Mouse (Mus musculus) neural tube, embryonic 15.5 days (tissue): ENCODE measurements around the gene Adcy5. TPM values are rescaled to one million over a fixed set of nuclear protein-coding genes. Genes with fewer than 3 reads are reported as not detected.

ENCODE experiments used
- ATAC-seq: fragments of 200-750 bp; cut with Nextera tagmentation; 2 replicates; pipeline ENCODE4 v1.8.0; 2017; ENCODE audit warnings: mild to moderate bottlenecking, moderate TSS enrichment, moderate library complexity; ENCODE audit not compliant: low FRiP score
- H3K27ac ChIP-seq: fragments of 300-500 bp; sonication (generic); replicated peaks from 2 replicates; pipeline ENCODE4 v1.5.1; 2015; ENCODE audit warnings: mild to moderate bottlenecking, inconsistent platforms
- H3K27me3 ChIP-seq: fragments of 300-500 bp; sonication (generic); replicated peaks from 2 replicates; pipeline ENCODE4 v1.6.1; 2015; ENCODE audit warnings: inconsistent platforms
- H3K36me3 ChIP-seq: fragments of 300-500 bp; sonication (generic); 2 replicates; pipeline ENCODE4 v1.6.1; 2015; ENCODE audit warnings: inconsistent platforms
- H3K4me1 ChIP-seq: fragments of 300-500 bp; sonication (generic); 2 replicates; pipeline ENCODE4 v1.6.1; 2015; ENCODE audit warnings: inconsistent platforms
- H3K4me2 ChIP-seq: fragments of 300-500 bp; sonication (generic); 2 replicates; pipeline ENCODE4 v1.6.1; 2015; ENCODE audit warnings: inconsistent platforms, mild to moderate bottlenecking, moderate library complexity
- H3K4me3 ChIP-seq: fragments of 300-500 bp; sonication (generic); replicated peaks from 2 replicates; pipeline ENCODE4 v1.5.1; 2015; ENCODE audit warnings: mild to moderate bottlenecking, inconsistent platforms
- H3K9ac ChIP-seq: fragments of 300-500 bp; sonication (generic); replicated peaks from 2 replicates; pipeline ENCODE4 v1.6.1; 2015; ENCODE audit warnings: mild to moderate bottlenecking, inconsistent platforms
- H3K9me3 ChIP-seq: fragments of 300-500 bp; sonication (generic); replicated peaks from 2 replicates; pipeline ENCODE4 v1.6.1; 2016; ENCODE audit warnings: inconsistent platforms
- WGBS: fragments of 180-500 bp; shearing (Covaris S2); methylation state at CpG from one replicate; pipeline ENCODE4 v1.1.7; 2015; ENCODE audit warnings: mixed read lengths; 5-methylcytosine and 5-hydroxymethylcytosine counted together
- polyA plus RNA-seq: library from polyadenylated mRNA; unstranded; fragments of >200 nt; fragmentation: Nextera tagmentation; extraction: Ambion mirVana; gene quantifications from 2 replicates; pipeline ENCODE4 v1.2.1, GENCODE M21; 2015

Gene Adcy5
- 5.1 and 6.1 TPM in 2 replicates for polyA plus RNA-seq

DNA sequence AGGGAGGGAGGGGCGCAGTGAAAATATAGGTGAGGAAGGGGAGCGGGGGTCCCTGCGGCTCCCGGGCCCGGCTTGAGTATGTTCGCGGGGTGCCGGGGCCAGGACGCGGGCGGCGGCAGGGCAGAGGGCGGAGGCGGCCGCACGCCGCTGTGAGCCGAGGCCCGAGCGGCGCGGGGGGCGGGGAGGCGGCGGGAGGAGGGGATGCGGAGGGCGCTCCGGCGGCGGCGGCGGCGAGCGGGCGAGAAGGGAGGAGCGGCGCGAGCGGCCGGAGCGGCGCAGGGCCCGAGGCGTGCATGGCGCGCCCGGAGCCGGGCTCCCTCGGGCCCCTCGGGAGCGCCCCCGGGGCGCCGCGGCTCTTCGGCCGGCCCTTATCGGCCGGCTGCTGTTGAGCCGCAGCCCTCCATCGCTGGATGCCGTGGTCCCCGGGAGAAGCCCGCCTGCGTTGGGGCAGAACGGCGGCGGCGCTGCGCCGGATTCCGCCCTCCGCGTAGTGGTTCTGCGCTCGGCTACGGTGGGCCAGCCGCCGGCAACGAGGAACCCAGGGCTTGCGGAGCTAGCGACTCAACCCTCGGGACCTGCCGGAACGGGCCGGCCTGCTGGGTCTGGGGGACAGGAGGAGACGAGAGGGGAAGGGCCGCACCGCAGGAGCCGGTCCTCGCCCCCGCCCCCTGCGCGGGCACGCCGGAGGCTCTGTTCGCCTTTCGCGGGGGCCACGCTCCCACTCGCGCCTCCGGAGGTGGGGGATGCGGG is at the start of gene Adcy5:
Gene Adcy5, plus strand, starts transcription at position 237 of the 750 bp plus-strand sequence.
- 1% methylated on average over 62 of the region's 104 CpGs for WGBS
- Histone ChIP-seq H3K9ac (peak within 1 kb of the TSS; percentile 91), H3K27me3 (peaks cover 10% of the 10 kb centered on the region; the same call in 1 of the 2 replicates), H3K4me2 (peak within 1 kb of the TSS; percentile 83), H3K36me3 (no peaks in the 10 kb centered on the region), H3K9me3 (no peaks in the 10 kb centered on the region), H3K4me1 (peaks cover 61% of the 10 kb centered on the region), H3K4me3 (peak within 1 kb of the TSS; percentile 74), H3K27ac (peak within 1 kb of the TSS; percentile 88)
- peak; percentile 76 for ATAC-seq

DNA sequence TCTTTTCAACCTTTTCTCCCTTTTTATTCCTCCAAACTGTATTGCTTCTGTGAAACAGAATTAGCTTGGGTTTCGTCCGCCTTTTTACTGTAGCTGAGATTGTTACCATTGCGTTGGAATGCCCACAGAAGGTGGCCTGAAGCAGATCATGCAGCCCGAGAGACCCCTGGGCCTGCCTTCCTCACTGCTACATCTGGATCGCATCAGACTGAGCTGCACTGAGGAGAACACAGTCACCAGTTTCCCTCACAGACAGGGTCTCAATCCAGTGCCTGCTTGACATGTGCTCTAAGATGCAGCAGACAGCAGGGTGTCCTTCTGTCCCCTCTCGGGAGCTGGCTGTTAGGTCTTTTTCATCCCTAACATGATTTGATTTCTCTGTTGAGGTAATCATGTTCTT is 46.7 kb upstream of the Adcy5 start:
- Histone ChIP-seq H3K27me3 (no peaks in the 10 kb centered on the region), H3K36me3 (peaks cover 9% of the 10 kb centered on the region), H3K4me2 (no peak overlapping the region), H3K27ac (no peak overlapping the region), H3K4me3 (no peak overlapping the region), H3K9ac (no peak overlapping the region), H3K9me3 (no peaks in the 10 kb centered on the region), H3K4me1 (peaks cover 8% of the 10 kb centered on the region)
- 86% methylated on average over 6 of the region's 6 CpGs for WGBS
- ATAC-seq: no peak

DNA sequence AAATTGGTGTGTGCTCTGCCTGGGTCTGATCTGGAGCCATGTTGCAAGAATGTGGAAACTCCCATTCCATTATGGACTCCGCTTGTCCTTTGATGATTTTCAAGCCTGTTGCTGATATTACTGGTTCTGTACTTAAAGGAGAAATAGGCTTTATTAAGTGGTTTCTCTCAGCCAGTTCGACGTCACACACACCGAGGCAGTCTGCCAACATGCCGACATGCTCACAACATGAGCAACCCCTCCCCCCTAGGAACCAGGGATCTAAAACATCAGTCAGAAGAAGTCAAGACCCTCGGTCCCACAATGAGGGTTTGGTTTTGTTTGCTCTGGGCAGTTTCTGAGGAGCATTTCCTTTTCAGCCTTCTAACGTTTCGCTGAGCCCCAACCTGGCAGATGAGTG is 45.5 kb upstream of the Adcy5 start:
- Histone ChIP-seq H3K4me1 (peaks cover 8% of the 10 kb centered on the region), H3K27ac (no peak overlapping the region), H3K4me3 (no peak overlapping the region), H3K9me3 (no peaks in the 10 kb centered on the region), H3K4me2 (no peak overlapping the region), H3K9ac (no peak overlapping the region), H3K27me3 (no peaks in the 10 kb centered on the region), H3K36me3 (peaks cover 9% of the 10 kb centered on the region)
- 49% methylated on average over 8 of the region's 8 CpGs for WGBS
- ATAC-seq: no peak

DNA sequence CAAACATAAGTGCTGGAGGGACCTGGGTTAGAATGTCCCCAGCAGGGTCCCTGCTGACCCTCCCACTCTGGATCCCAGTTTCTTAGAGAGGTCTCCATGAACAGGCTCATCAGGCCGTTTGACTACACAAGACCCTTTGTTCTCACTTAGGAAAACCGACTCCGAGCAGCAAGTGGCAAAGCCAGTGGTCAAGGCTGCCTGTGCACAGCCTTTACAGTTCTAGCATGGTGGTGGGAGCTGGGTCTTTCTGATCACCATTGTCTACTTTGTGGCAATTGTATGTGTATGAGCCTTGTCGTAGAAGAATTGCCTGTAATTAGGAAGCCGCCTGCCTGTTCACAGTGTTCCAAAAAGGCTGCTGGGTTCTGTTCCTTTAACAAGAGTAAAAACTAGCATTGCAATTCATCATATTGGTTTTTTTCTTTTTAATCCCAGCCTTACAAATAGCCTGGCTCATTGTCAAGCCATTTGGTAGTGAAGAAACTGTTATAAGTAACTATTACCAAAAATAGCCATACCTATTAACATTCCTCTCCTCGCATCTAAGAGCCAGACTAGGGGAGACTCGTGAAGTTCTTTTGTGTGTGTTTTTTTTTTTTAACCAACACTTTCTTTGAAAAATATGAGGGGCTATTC is 44.9 kb upstream of the Adcy5 start:
- no peak overlapping the region for H3K4me3 ChIP-seq
- no peak overlapping the region for H3K27ac ChIP-seq
- ATAC-seq: no peak
- WGBS: 32% methylated on average over 7 of the region's 7 CpGs
- H3K27me3 ChIP-seq: no peaks in the 10 kb centered on the region
- no peak overlapping the region for H3K9ac ChIP-seq
- H3K4me1 ChIP-seq: peaks cover 8% of the 10 kb centered on the region
- H3K36me3 ChIP-seq: peaks cover 9% of the 10 kb centered on the region
- no peak overlapping the region for H3K4me2 ChIP-seq
- H3K9me3 ChIP-seq: no peaks in the 10 kb centered on the region

DNA sequence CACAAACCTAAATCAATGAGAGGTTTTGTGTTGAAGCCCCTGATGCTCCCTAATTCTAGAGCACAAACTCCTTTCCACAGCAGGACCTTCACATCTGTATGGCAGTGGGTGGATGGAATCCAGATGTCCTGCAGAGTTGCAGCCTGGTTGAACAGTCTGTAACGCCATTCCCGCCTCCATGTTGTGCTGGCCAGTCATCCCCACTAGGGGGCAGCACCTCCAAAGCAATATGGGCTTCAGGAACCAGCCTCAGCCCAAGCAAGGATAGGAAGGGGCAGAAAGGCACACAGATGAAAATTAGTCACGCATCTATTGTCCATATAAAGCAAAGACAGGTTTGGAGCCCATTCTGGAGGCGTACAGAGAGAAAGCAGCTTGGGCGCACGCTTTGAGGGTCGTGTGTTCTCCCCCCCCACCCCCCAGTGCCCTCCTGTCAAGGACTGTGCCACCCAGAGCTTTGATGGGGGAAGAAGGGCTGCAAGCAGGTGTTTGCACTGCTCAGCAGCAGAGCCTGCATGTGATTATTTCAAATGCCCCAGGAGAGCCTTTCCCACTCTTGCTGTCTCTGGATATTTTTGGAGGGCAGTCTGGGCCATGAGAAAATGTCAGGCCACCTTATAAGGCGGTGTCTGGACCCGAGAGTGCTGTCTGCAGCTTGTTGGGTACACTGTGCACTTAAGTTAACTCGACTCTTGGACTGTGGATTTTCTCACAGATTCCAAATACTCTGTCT is 44.1 kb upstream of the Adcy5 start:
- 22% methylated on average over 10 of the region's 10 CpGs for WGBS
- H3K4me2 ChIP-seq: peak overlapping the region; percentile 55
- peak overlapping the region; percentile 41; the same call in 1 of the 2 replicates for H3K9ac ChIP-seq
- H3K9me3 ChIP-seq: no peaks in the 10 kb centered on the region
- no peaks in the 10 kb centered on the region for H3K27me3 ChIP-seq
- H3K27ac ChIP-seq: 0 out of 2 replicates have a peak overlapping the region, but pooled peaks have one; percentile 41
- H3K36me3 ChIP-seq: peaks cover 9% of the 10 kb centered on the region
- peak; percentile 91 for ATAC-seq
- H3K4me1 ChIP-seq: peaks cover 8% of the 10 kb centered on the region
- H3K4me3 ChIP-seq: 0 out of 2 replicates have a peak overlapping the region, but pooled peaks have one; percentile 14

DNA sequence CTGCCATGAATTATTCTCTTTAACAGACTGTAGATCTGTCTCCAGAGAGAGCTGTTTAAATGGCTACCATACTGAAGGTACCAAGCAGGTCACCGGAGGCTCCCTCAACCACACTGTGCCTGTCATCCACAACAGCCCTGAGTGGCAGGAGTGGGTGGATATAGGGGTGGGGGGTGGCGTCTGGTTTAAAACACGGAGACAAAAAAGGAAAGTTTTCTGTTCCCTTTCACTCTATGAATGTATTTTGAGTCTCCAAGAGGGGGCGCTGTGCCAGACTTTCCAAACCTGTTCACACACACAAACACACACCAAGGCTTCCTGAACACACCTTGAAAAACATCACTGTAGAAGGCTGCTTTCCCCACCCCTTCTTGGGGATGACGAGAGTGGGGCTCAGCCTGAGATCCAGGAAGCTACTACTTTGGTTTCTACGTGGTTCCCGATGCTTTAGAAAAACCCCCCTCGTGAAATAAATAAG is 43.5 kb upstream of the Adcy5 start:
- H3K27ac ChIP-seq: 0 out of 2 replicates have a peak overlapping the region, but pooled peaks have one; percentile 41
- H3K4me3 ChIP-seq: no peak overlapping the region
- H3K9ac ChIP-seq: no peak overlapping the region
- H3K4me2 ChIP-seq: no peak overlapping the region
- peaks cover 8% of the 10 kb centered on the region for H3K4me1 ChIP-seq
- no peaks in the 10 kb centered on the region for H3K27me3 ChIP-seq
- peak; percentile 39; the same call in 1 of the 2 replicates for ATAC-seq
- 68% methylated on average over 8 of the region's 8 CpGs for WGBS
- H3K36me3 ChIP-seq: peaks cover 9% of the 10 kb centered on the region
- H3K9me3 ChIP-seq: no peaks in the 10 kb centered on the region

DNA sequence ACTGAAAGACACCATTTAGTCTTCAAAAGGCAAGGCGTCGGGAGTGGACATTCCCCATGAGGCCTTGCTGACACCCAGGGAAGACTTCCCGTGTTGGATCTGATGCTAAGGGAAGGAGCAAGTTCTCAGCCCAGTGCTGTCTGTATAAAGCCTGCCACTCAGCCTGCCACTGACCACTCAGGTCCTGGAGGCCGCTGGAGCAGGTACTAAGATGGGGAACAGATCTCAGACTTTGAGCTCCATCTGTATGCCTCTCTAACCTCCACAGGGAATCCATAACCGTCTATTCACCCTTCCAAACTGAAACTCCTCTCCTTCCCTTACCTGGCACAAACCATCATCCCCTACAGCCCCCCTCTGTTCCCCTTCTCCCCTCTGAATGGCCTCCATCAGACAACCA is 41.2 kb upstream of the Adcy5 start:
- Histone ChIP-seq H3K4me2 (no peak overlapping the region), H3K9ac (no peak overlapping the region), H3K27me3 (no peaks in the 10 kb centered on the region), H3K36me3 (no peaks in the 10 kb centered on the region), H3K4me1 (peaks cover 8% of the 10 kb centered on the region), H3K9me3 (no peaks in the 10 kb centered on the region), H3K4me3 (no peak overlapping the region), H3K27ac (no peak overlapping the region)
- ATAC-seq: no peak
- WGBS: 89% methylated on average over 5 of the region's 5 CpGs

DNA sequence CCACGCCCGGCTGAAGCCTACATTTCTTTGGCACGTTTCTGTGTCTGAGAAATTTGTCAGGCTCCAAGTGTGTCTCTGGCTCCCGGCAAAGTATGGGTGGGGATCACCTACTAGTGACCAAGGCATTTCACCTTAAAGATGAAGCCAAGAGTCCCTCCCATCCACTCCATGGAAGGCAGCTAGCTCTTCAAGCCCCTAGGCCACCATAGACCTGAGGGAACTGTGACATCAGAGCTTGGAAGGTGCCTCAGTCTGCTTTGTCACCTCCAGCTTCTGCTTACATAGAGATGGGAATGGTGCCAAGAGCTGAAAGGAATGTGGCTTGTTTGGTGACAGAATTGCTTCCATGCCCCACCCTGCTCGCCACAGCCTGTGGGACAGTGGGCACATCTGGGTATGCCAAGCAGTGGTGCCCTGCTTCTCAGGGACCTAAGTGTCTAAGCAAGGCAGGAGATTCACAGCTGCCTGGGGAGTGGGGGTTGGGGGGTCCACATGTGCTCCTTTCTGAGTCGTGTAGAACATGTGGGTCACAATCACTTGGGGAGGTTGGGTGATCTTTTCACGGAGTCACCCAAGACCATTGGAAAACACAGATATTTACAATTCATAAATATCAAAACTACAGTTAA is 38.2 kb upstream of the Adcy5 start:
- no peak for ATAC-seq
- H3K36me3 ChIP-seq: no peaks in the 10 kb centered on the region

DNA sequence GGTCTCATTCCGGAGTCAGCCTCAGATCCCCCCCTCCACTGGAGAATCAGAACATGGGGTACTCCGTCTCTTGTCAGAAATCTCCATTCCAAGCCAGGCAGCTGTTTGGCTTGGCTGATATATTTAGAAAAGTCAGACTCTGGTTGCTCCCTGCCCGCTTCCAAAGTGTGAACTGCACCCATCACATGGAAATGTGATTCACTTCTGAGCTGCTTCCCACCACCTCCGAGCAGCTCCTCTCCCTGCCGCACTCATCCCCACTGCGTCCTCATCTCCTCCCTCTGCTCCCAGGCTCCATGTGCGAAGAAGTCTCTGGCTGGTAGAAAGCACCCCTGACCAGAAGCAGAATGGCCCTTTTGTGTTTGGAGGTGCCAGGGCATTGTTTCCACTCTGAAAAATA is 37.2 kb upstream of the Adcy5 start:
- H3K4me1 ChIP-seq: no peaks in the 10 kb centered on the region
- H3K27ac ChIP-seq: no peak overlapping the region
- no peak overlapping the region for H3K9ac ChIP-seq
- H3K27me3 ChIP-seq: no peaks in the 10 kb centered on the region
- ATAC-seq: no peak
- 61% methylated on average over 7 of the region's 7 CpGs for WGBS
- no peaks in the 10 kb centered on the region for H3K36me3 ChIP-seq
- H3K9me3 ChIP-seq: no peaks in the 10 kb centered on the region; the same call in 1 of the 2 replicates
- H3K4me3 ChIP-seq: no peak overlapping the region
- H3K4me2 ChIP-seq: no peak overlapping the region

More for the DNA sequence above, 38.2 kb upstream of the Adcy5 start:
- no peak overlapping the region for H3K4me2 ChIP-seq
- no peak overlapping the region for H3K27ac ChIP-seq
- H3K9me3 ChIP-seq: no peaks in the 10 kb centered on the region; the same call in 1 of the 2 replicates
- WGBS: 83% methylated on average over 7 of the region's 7 CpGs
- no peak overlapping the region for H3K9ac ChIP-seq
- H3K4me3 ChIP-seq: no peak overlapping the region
- no peaks in the 10 kb centered on the region for H3K27me3 ChIP-seq
- H3K4me1 ChIP-seq: no peaks in the 10 kb centered on the region

DNA sequence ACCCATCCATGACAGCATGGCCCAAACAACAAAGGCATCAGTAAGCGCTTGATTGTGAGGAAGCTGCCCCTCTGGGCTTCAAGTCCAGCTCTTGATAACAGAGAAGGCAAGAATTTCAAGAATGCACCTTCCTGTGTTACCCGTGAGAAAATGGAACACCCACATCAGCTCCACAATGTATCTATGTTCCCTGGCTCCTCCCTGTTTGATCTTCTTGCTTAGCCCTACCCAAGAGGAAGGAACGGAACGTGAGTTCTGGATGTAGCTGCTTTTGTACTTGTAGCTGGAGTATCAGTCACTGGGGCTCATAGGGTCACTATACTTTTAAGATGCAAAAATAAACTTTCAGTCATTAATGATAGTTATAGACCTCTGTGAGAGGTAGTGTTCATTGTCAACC is 34.1 kb upstream of the Adcy5 start:
- no peaks in the 10 kb centered on the region for H3K36me3 ChIP-seq

DNA sequence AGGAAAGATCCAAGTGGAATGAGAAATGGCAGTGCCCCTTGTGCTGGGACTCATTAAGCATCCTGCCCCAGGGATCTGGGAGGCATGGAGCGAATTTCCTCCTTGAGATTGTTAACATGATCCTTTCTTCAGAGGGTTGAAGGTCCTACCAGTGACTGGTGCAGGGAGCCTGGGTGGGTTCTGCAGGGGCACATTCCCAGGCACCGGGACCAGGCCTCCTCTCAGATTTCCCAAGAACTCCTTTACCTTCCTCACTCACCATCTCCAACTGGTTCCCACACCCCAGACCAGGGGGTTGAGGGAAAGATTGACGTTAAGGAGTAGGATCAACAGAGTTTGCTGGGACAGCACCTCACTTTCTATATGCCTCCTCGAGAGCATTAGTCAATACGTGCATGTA is 27.4 kb upstream of the Adcy5 start:
- H3K27ac ChIP-seq: no peak overlapping the region
- ATAC-seq: no peak
- H3K4me3 ChIP-seq: no peak overlapping the region
- WGBS: 93% methylated on average over 5 of the region's 5 CpGs
- no peaks in the 10 kb centered on the region for H3K4me1 ChIP-seq
- no peak overlapping the region for H3K4me2 ChIP-seq
- no peaks in the 10 kb centered on the region for H3K36me3 ChIP-seq
- no peaks in the 10 kb centered on the region for H3K27me3 ChIP-seq
- no peak overlapping the region for H3K9ac ChIP-seq
- H3K9me3 ChIP-seq: no peaks in the 10 kb centered on the region

More for the DNA sequence above, 34.1 kb upstream of the Adcy5 start:
- no peaks in the 10 kb centered on the region for H3K4me1 ChIP-seq
- H3K4me2 ChIP-seq: no peak overlapping the region
- H3K27ac ChIP-seq: no peak overlapping the region
- no peaks in the 10 kb centered on the region for H3K27me3 ChIP-seq
- H3K4me3 ChIP-seq: no peak overlapping the region
- no peaks in the 10 kb centered on the region; the same call in 1 of the 2 replicates for H3K9me3 ChIP-seq
- WGBS: 87% methylated on average over 4 of the region's 4 CpGs
- ATAC-seq: no peak
- no peak overlapping the region for H3K9ac ChIP-seq
